Mouse (Mus musculus) bone marrow, adult 2 months (tissue): Measurements from ENCODE around the gene Hoxd10.

Experiments
- CTCF ChIP-seq: fragments of 200-500 bp; IDR thresholded peaks from 2 replicates; pipeline ENCODE4 v1.5.1; 2011; ENCODE audit warnings: low read length, control low read depth; ENCODE audit not compliant: control insufficient read depth, insufficient read depth
- POLR2A ChIP-seq: fragments of 200-500 bp; IDR thresholded peaks from 2 replicates; pipeline ENCODE4 v1.6.1; 2011; ENCODE audit warnings: low read depth, mild to moderate bottlenecking, control low read depth, low read length, borderline replicate concordance; ENCODE audit not compliant: control insufficient read depth

DNA sequence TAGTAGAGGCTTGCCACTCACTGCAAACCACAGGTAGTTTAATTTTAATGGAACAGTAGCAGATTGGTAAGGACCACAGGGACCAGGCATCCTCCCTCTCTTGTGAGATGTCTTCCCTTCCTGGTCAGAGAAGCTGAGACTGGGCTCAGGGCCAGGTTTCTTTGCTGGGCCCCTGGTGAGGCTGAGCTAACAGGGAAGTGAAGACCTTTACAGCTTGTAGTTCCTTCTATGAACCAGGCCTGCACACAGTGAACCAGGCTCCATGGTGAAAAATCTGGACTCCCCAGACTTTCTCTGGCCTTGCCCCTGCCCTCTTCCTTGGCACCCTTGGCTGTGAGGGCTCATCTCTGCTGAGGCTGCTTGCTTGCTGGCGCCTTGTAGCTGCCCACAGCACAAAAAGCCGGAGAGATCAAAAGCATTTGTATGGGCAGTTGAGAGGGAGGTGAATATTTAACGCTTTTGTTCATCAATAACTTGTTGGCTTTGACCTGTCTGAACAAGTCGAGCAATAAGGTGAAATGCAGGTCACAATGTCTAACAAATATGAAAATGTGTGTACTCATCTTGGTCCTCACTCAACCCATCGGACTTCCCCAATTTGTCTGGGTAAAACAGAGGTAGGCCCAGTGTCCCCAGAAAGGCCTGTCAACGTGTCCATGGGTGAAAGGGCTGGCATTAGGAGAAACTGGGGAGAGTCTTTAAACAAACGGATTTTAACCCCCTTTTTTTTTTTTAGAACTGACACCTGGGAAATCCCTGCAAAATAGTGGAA, 32.7 kb downstream of the Hoxd10 start:
- TF ChIP-seq CTCF (no peak), POLR2A (no peak)
